Comparison of ENCODE assay signal across 11 mouse cellular contexts in the genomic region with DNA sequence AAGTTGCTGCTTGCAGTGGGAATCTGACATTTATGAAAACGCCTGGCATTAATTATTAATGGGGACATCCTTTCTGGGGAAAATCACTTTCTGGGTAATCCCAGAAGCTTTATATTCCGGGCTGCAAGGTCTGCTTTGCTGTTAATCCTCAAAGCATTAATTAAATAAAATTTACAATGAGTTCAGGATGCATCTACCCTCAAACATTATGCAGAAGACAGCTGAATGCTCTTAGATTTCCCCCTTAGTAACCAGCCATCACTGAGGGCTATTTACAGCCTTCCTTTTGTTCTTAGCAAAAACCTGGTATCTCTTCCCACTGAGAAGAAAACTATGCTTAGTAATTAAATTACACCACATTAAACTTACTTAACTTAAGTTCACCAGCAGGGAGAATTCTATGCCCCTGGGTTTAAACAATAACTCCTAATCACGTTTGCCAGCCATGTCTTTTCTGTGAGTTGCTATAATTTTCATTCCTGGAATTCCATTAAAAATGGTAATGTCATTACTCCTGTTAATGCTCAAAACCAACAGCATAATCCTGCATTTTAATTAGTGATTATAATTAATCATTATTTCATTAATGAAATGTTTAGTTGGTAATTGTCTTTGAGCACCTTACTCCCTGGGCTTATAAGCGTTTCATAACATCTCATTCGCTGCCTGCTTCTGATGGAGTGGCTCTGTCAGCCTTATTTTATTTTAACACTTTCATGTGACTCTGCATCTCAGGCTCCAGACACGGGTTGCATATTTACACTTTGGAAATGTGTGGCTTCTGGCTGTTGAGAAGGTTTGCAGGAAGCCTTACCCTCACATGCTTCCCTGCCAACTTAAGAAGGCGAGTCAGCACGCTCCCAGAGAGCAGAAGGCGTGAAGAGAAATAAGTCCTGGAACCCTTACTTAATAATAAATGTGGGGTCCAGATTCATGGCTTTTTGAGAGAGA.
DNase-seq lines count a peak whose midpoint lies in the region; ATAC-seq and TF ChIP-seq lines count a peak whose summit lies in the region.
"Had no signal": no experiment of that assay in that cellular context is flagged by ENCODE, and none has a peak within 500 bp of the region (broad histone marks: within the 10 kb centered on the region; RNA-seq: fewer than 3 reads in every experiment).

No protein-coding gene starts in this region.

- H3K9me3 ChIP-seq in forebrain, embryonic 11.5 days (ENCODE audit: control insufficient read depth, low read length) = no peaks in the 10 kb centered on the region
- no peaks in the 10 kb centered on the region for H3K9me3 ChIP-seq in forebrain, embryonic 12.5 days
- no peaks in the 10 kb centered on the region for H3K9me3 ChIP-seq in midbrain, embryonic 13.5 days
- no peaks in the 10 kb centered on the region for H3K9me3 ChIP-seq in midbrain, embryonic 10.5 days (replicated peaks)
- no peaks in the 10 kb centered on the region for H3K9me3 ChIP-seq in neural tube, embryonic 14.5 days (ENCODE audit: control insufficient read depth, low read length)
- H3K9me3 ChIP-seq in lung, postnatal 0 days (ENCODE audit: low read length) = no peaks in the 10 kb centered on the region
- H3K9me3 ChIP-seq in hindbrain, embryonic 11.5 days (ENCODE audit: control insufficient read depth, low read length) = no peaks in the 10 kb centered on the region
- H3K9me3 ChIP-seq: embryonic facial prominence, embryonic 15.5 days; megakaryocyte, embryonic 14.5 days had no signal

- peaks cover 7% of the 10 kb centered on the region; the same call in 1 of the 2 replicates for H3K27me3 ChIP-seq in forebrain, embryonic 11.5 days (ENCODE audit: control insufficient read depth, insufficient read depth, low read length)
- H3K27me3 ChIP-seq in forebrain, embryonic 12.5 days = peaks cover 29% of the 10 kb centered on the region
- H3K27me3 ChIP-seq in midbrain, embryonic 13.5 days = peaks cover 6% of the 10 kb centered on the region
- 0 out of 2 replicates have a peak, but pooled peaks cover 3% of the 10 kb centered on the region for H3K27me3 ChIP-seq in midbrain, embryonic 10.5 days (ENCODE audit: low read depth, poor library complexity, severe bottlenecking)
- H3K27me3 ChIP-seq in neural tube, embryonic 14.5 days (ENCODE audit: control insufficient read depth, insufficient read depth, low read length) = no peaks in the 10 kb centered on the region
- H3K27me3 ChIP-seq in lung, postnatal 0 days (replicated peaks; ENCODE audit: insufficient read depth, low read length) = no peaks in the 10 kb centered on the region
- no peaks in the 10 kb centered on the region for H3K27me3 ChIP-seq in hindbrain, embryonic 11.5 days (ENCODE audit: control insufficient read depth, insufficient read depth, low read length)
- H3K27me3 ChIP-seq: embryonic facial prominence, embryonic 15.5 days; megakaryocyte, embryonic 14.5 days had no signal

- no peak overlapping the region for H3K27ac ChIP-seq in forebrain, embryonic 11.5 days (ENCODE audit: low read depth, low read length)
- no peak overlapping the region for H3K27ac ChIP-seq in forebrain, embryonic 12.5 days
- 0 out of 2 replicates have a peak overlapping the region, but pooled peaks have one; percentile 17 for H3K27ac ChIP-seq in midbrain, embryonic 13.5 days
- H3K27ac ChIP-seq in midbrain, embryonic 10.5 days (replicated peaks) = no peak overlapping the region
- H3K27ac ChIP-seq in neural tube, embryonic 14.5 days (ENCODE audit: low read depth, low read length) = no peak overlapping the region
- H3K27ac ChIP-seq in lung, postnatal 0 days (ENCODE audit: low read length) = no peak overlapping the region
- H3K27ac ChIP-seq in hindbrain, embryonic 11.5 days (ENCODE audit: low read depth, low read length) = no peak overlapping the region
- H3K27ac ChIP-seq: embryonic facial prominence, embryonic 15.5 days had no signal

- peaks cover 12% of the 10 kb centered on the region; the same call in 1 of the 2 replicates for H3K4me1 ChIP-seq in forebrain, embryonic 11.5 days (replicated peaks; ENCODE audit: control insufficient read depth, insufficient read depth, low read length)
- peaks cover 32% of the 10 kb centered on the region for H3K4me1 ChIP-seq in forebrain, embryonic 12.5 days
- peaks cover 40% of the 10 kb centered on the region for H3K4me1 ChIP-seq in midbrain, embryonic 13.5 days (replicated peaks)
- peaks cover 37% of the 10 kb centered on the region for H3K4me1 ChIP-seq in midbrain, embryonic 10.5 days
- peaks cover 9% of the 10 kb centered on the region; the same call in 1 of the 2 replicates for H3K4me1 ChIP-seq in neural tube, embryonic 14.5 days (ENCODE audit: control insufficient read depth, insufficient read depth, low read length)
- H3K4me1 ChIP-seq in lung, postnatal 0 days (ENCODE audit: insufficient read depth, low read depth, low read length) = no peaks in the 10 kb centered on the region
- H3K4me1 ChIP-seq in hindbrain, embryonic 11.5 days (replicated peaks; ENCODE audit: control insufficient read depth, insufficient read depth, low read length) = no peaks in the 10 kb centered on the region
- H3K4me1 ChIP-seq: embryonic facial prominence, embryonic 15.5 days; megakaryocyte, embryonic 14.5 days had no signal

- H3K9ac ChIP-seq in forebrain, embryonic 11.5 days (ENCODE audit: low read length) = no peak overlapping the region
- H3K9ac ChIP-seq in forebrain, embryonic 12.5 days = no peak overlapping the region
- no peak overlapping the region for H3K9ac ChIP-seq in midbrain, embryonic 13.5 days (replicated peaks)
- H3K9ac ChIP-seq in neural tube, embryonic 14.5 days (replicated peaks; ENCODE audit: low read depth, low read length) = no peak overlapping the region
- H3K9ac ChIP-seq in lung, postnatal 0 days (replicated peaks; ENCODE audit: low read depth) = no peak overlapping the region
- no peak overlapping the region for H3K9ac ChIP-seq in hindbrain, embryonic 11.5 days (ENCODE audit: low read depth, low read length)
- H3K9ac ChIP-seq: embryonic facial prominence, embryonic 15.5 days had no signal

- 25% methylated on average over 9 of the region's 9 CpGs for WGBS in forebrain, embryonic 11.5 days
- WGBS in forebrain, embryonic 12.5 days = 28% methylated on average over 9 of the region's 9 CpGs
- 28% methylated on average over 9 of the region's 9 CpGs for WGBS in midbrain, embryonic 13.5 days
- 50% methylated on average over 9 of the region's 9 CpGs for WGBS in midbrain, embryonic 10.5 days
- 31% methylated on average over 9 of the region's 9 CpGs for WGBS in neural tube, embryonic 14.5 days
- 44% methylated on average over 9 of the region's 9 CpGs for WGBS in lung, postnatal 0 days
- WGBS in hindbrain, embryonic 11.5 days = 60% methylated on average over 9 of the region's 9 CpGs

- H3K36me3 ChIP-seq in forebrain, embryonic 11.5 days (ENCODE audit: control insufficient read depth, insufficient read depth, low read length) = no peaks in the 10 kb centered on the region
- no peaks in the 10 kb centered on the region for H3K36me3 ChIP-seq in forebrain, embryonic 12.5 days (replicated peaks)
- H3K36me3 ChIP-seq in midbrain, embryonic 13.5 days = no peaks in the 10 kb centered on the region
- H3K36me3 ChIP-seq in midbrain, embryonic 10.5 days = no peaks in the 10 kb centered on the region
- H3K36me3 ChIP-seq in neural tube, embryonic 14.5 days (ENCODE audit: control insufficient read depth, insufficient read depth, low read length) = no peaks in the 10 kb centered on the region
- H3K36me3 ChIP-seq in lung, postnatal 0 days (ENCODE audit: insufficient read depth, low read length) = no peaks in the 10 kb centered on the region
- no peaks in the 10 kb centered on the region for H3K36me3 ChIP-seq in hindbrain, embryonic 11.5 days (ENCODE audit: control insufficient read depth, insufficient read depth, low read length)
- H3K36me3 ChIP-seq: embryonic facial prominence, embryonic 15.5 days had no signal

- no peak overlapping the region for H3K4me3 ChIP-seq in forebrain, embryonic 11.5 days (ENCODE audit: low read depth, low read length)
- H3K4me3 ChIP-seq in forebrain, embryonic 12.5 days (replicated peaks) = no peak overlapping the region
- H3K4me3 ChIP-seq in midbrain, embryonic 13.5 days (replicated peaks) = no peak overlapping the region
- H3K4me3 ChIP-seq in midbrain, embryonic 10.5 days = no peak overlapping the region
- H3K4me3 ChIP-seq in neural tube, embryonic 14.5 days (ENCODE audit: low read depth, low read length) = no peak overlapping the region
- H3K4me3 ChIP-seq in lung, postnatal 0 days (ENCODE audit: low read depth, low read length) = no peak overlapping the region
- H3K4me3 ChIP-seq in hindbrain, embryonic 11.5 days (ENCODE audit: low read depth, low read length) = no peak overlapping the region
- H3K4me3 ChIP-seq: embryonic facial prominence, embryonic 15.5 days; megakaryocyte, embryonic 14.5 days had no signal

- peak; percentile 52 for ATAC-seq in forebrain, embryonic 11.5 days (replicated peaks; ENCODE audit: low FRiP score)
- ATAC-seq in forebrain, embryonic 12.5 days (ENCODE audit: low FRiP score) = no peak
- 0 out of 2 replicates have a peak, but pooled peaks have one; percentile 32 for ATAC-seq in midbrain, embryonic 13.5 days
- ATAC-seq in neural tube, embryonic 14.5 days (ENCODE audit: low read depth) = peak; percentile 47; the same call in 1 of the 2 replicates
- ATAC-seq in lung, postnatal 0 days = no peak
- no peak for ATAC-seq in hindbrain, embryonic 11.5 days (ENCODE audit: low FRiP score)

- TF ChIP-seq EP300 in lung, postnatal 0 days (IDR thresholded peaks at IDR 0.05) = no peak

- DNase-seq in forebrain, embryonic 11.5 days (ENCODE audit: low spot score) = no peak
- no peak for DNase-seq in midbrain, embryonic 10.5 days (ENCODE audit: low spot score)
- DNase-seq in kidney, adult 9 months = peak; percentile 55
- no peak for DNase-seq in lung, postnatal 0 days (ENCODE audit: low spot score)
- no peak for DNase-seq in hindbrain, embryonic 11.5 days (ENCODE audit: low spot score)
- DNase-seq: adrenal gland, postnatal 25 days had no signal

- no peak for TF ChIP-seq CTCF in lung, postnatal 0 days (IDR thresholded peaks at IDR 0.05)

- no peak overlapping the region for H3K4me2 ChIP-seq in forebrain, embryonic 11.5 days (ENCODE audit: low read depth, low read length, severe bottlenecking)
- H3K4me2 ChIP-seq in forebrain, embryonic 12.5 days = no peak overlapping the region
- no peak overlapping the region for H3K4me2 ChIP-seq in midbrain, embryonic 13.5 days (replicated peaks)
- H3K4me2 ChIP-seq in neural tube, embryonic 14.5 days (ENCODE audit: low read depth, low read length) = no peak overlapping the region
- H3K4me2 ChIP-seq in lung, postnatal 0 days (replicated peaks; ENCODE audit: low read depth, low read length) = no peak overlapping the region
- no peak overlapping the region for H3K4me2 ChIP-seq in hindbrain, embryonic 11.5 days (replicated peaks; ENCODE audit: low read depth, low read length)
- H3K4me2 ChIP-seq: embryonic facial prominence, embryonic 15.5 days had no signal

Comparison
In these comparisons a context has a peak if more than half of its experiments do, and no peak if none do; other contexts are left out.
1. ATAC-seq: peak in forebrain, embryonic 11.5 days (single experiment), midbrain, embryonic 13.5 days (single experiment) and neural tube, embryonic 14.5 days (single experiment); none in forebrain, embryonic 12.5 days (single experiment), lung, postnatal 0 days (single experiment) and hindbrain, embryonic 11.5 days (single experiment).